Mouse (Mus musculus) kidney, adult 18-20 months (tissue): ENCODE data around the gene Tcf20.
"Not testable (repeated sequence)": the region's sequence is repeated elsewhere in the genome, so short reads cannot be mapped to it uniquely, and the experiment has no call there.

Experiments
- DNase-seq: peaks from one replicate; pipeline ENCODE4 v3.0.0; 2021

Gene Tcf20

GRCm38 (mm10) chr15:82896336-82896735 is 91.3 kb downstream of the Tcf20 start:
- DNase-seq = no peak

- DNase-seq = no peak
These were observed 97.2 kb downstream of the Tcf20 start for GRCm38 (mm10) chr15:82890470-82890869.

GRCm38 (mm10) chr15:82889426-82889825 is 98.2 kb downstream of the Tcf20 start:
- DNase-seq = no peak

- no peak for DNase-seq
These were observed 99.2 kb downstream of the Tcf20 start for GRCm38 (mm10) chr15:82888466-82888865.

GRCm38 (mm10) chr15:82877309-82877708 is 110.4 kb downstream of the Tcf20 start:
- DNase-seq = no peak

GRCm38 (mm10) chr15:82876863-82877262 is 110.8 kb downstream of the Tcf20 start:
- no peak for DNase-seq

GRCm38 (mm10) chr15:82872037-82872436 is 115.6 kb downstream of the Tcf20 start:
- no peak for DNase-seq

- DNase-seq = not testable (repeated sequence)
These were observed 121.4 kb downstream of the Tcf20 start for GRCm38 (mm10) chr15:82866286-82866685.

GRCm38 (mm10) chr15:82863674-82864073 is 124.0 kb downstream of the Tcf20 start:
- no peak for DNase-seq

GRCm38 (mm10) chr15:82856652-82857378 is 130.9 kb downstream of the Tcf20 start:
- no peak for DNase-seq

- no peak for DNase-seq
These were observed 131.6 kb downstream of the Tcf20 start for GRCm38 (mm10) chr15:82856065-82856464.

- no peak for DNase-seq
These were observed 148.5 kb downstream of the Tcf20 start for GRCm38 (mm10) chr15:82839146-82839545.

- DNase-seq = no peak
These were observed 157.8 kb downstream of the Tcf20 start for GRCm38 (mm10) chr15:82829917-82830316.

- DNase-seq = no peak
These were observed 161.8 kb downstream of the Tcf20 start for GRCm38 (mm10) chr15:82825866-82826265.

GRCm38 (mm10) chr15:82822347-82822746 is 165.3 kb downstream of the Tcf20 start:
- DNase-seq = no peak

- DNase-seq = no peak
These were observed 166.0 kb downstream of the Tcf20 start for GRCm38 (mm10) chr15:82821657-82822056.

GRCm38 (mm10) chr15:82815296-82815695 is 172.4 kb downstream of the Tcf20 start:
- no peak for DNase-seq

GRCm38 (mm10) chr15:82814806-82815205 is 172.9 kb downstream of the Tcf20 start:
- peak; percentile 74 for DNase-seq

- no peak for DNase-seq
These were observed 173.4 kb downstream of the Tcf20 start for GRCm38 (mm10) chr15:82814321-82814720.

GRCm38 (mm10) chr15:82810556-82810955 is 177.1 kb downstream of the Tcf20 start:
- no peak for DNase-seq

- peak; percentile 25 for DNase-seq
These were observed 178.2 kb downstream of the Tcf20 start for GRCm38 (mm10) chr15:82809511-82809910.

- DNase-seq = no peak
These were observed 180.5 kb downstream of the Tcf20 start for GRCm38 (mm10) chr15:82806969-82807763.

GRCm38 (mm10) chr15:82804708-82805639 is 182.7 kb downstream of the Tcf20 start:
- peak; percentile 86 for DNase-seq
